Mouse (Mus musculus) small intestine, adult 2 months (tissue): ENCODE results near the gene Nt5e.

Source experiments
- CTCF ChIP-seq: fragments of 200-500 bp; IDR thresholded peaks from 2 replicates; pipeline ENCODE4 v1.5.1; 2012; ENCODE audit warnings: low read depth, mild to moderate bottlenecking, control low read depth, inconsistent platforms, low read length, moderate library complexity, mixed read lengths; ENCODE audit not compliant: insufficient replicate concordance, insufficient read length; ENCODE audit errors: extremely low read depth
- POLR2A ChIP-seq: fragments of 200-500 bp; IDR thresholded peaks from 2 replicates; pipeline ENCODE4 v1.6.1; 2012; ENCODE audit warnings: low read depth, mild to moderate bottlenecking, control low read depth, inconsistent platforms, low read length, moderate library complexity

- TF ChIP-seq CTCF, result no peak
- no peak for TF ChIP-seq POLR2A
These were observed 35.3 kb downstream of the Nt5e start for GRCm38 (mm10) chr9:88362055-88362850.
